In genomic region chr2:12060034-12060723, GRCm38 (mm10) we compare ENCODE assay signal across 9 mouse cellular contexts.
A peak's percentile ranks its signal among the peaks of the same experiment; 100 is the strongest.
DNase-seq lines count a peak whose midpoint lies in the region; ATAC-seq and TF ChIP-seq lines count a peak whose summit lies in the region.
"Had no signal": no experiment of that assay in that cellular context is flagged by ENCODE, and none has a peak within 500 bp of the region (broad histone marks: within the 10 kb centered on the region; RNA-seq: fewer than 3 reads in every experiment).

No protein-coding gene starts in this region.

- H3K36me3 ChIP-seq in heart, postnatal 0 days (replicated peaks; ENCODE audit: control insufficient read depth, insufficient read depth, low read length), result no peaks in the 10 kb centered on the region
- no peaks in the 10 kb centered on the region for H3K36me3 ChIP-seq in neural tube, embryonic 11.5 days (ENCODE audit: control insufficient read depth, insufficient read depth, low read length)

- peak; percentile 51; the same call in 1 of the 2 replicates for ATAC-seq in heart, postnatal 0 days (ENCODE audit: insufficient read depth, low read depth)
- no peak for ATAC-seq in neural tube, embryonic 11.5 days (ENCODE audit: insufficient read depth, low FRiP score, low TSS enrichment)
- ATAC-seq in activated CD4-positive, CD25-positive, alpha-beta regulatory T cell, adult 4 months, result no peak
- ATAC-seq: inflammation-experienced regulatory T-cells, adult 6 months had no signal

- no peaks in the 10 kb centered on the region for H3K9me3 ChIP-seq in heart, postnatal 0 days (replicated peaks; ENCODE audit: control insufficient read depth, low read length)
- no peaks in the 10 kb centered on the region for H3K9me3 ChIP-seq in neural tube, embryonic 11.5 days (ENCODE audit: control insufficient read depth, low read length)

- DNase-seq in heart, adult 18-20 months, result peak; percentile 9 to 27
- DNase-seq in heart, adult 8-10 months (ENCODE audit: low spot score), result no peak
- DNase-seq in heart, postnatal 0 days (ENCODE audit: low spot score), result peak; percentile 56
- DNase-seq in kidney, postnatal 25 days, result peak; percentile 16 to 65
- peak; percentile 53 for DNase-seq in neural tube, embryonic 11.5 days (ENCODE audit: low spot score)
- no peak for DNase-seq in right cerebral cortex, adult 18-20 months
- no peak for DNase-seq in thymus, postnatal 25 days

- TF ChIP-seq CTCF in heart, postnatal 0 days (IDR thresholded peaks at IDR 0.05; ENCODE audit: low read depth), result no peak

- no peak overlapping the region for H3K9ac ChIP-seq in heart, postnatal 0 days (replicated peaks; ENCODE audit: low read depth, low read length)
- H3K9ac ChIP-seq in neural tube, embryonic 11.5 days (ENCODE audit: low read length), result no peak overlapping the region

- WGBS in heart, postnatal 0 days, result 32% methylated on average over 5 of the region's 5 CpGs
- WGBS in neural tube, embryonic 11.5 days, result 47% methylated on average over 5 of the region's 5 CpGs

- H3K27ac ChIP-seq in heart, postnatal 0 days (ENCODE audit: low read depth), result no peak overlapping the region
- no peak overlapping the region for H3K27ac ChIP-seq in neural tube, embryonic 11.5 days (ENCODE audit: low read depth, low read length)

- H3K4me3 ChIP-seq in heart, postnatal 0 days (ENCODE audit: low read depth, low read length), result no peak overlapping the region
- no peak overlapping the region for H3K4me3 ChIP-seq in neural tube, embryonic 11.5 days (ENCODE audit: low read depth, low read length)

- no peak for TF ChIP-seq EP300 in heart, postnatal 0 days (IDR thresholded peaks at IDR 0.05; ENCODE audit: low read depth)

- H3K27me3 ChIP-seq in heart, postnatal 0 days (ENCODE audit: control insufficient read depth, insufficient read depth, low read length), result no peaks in the 10 kb centered on the region
- no peaks in the 10 kb centered on the region for H3K27me3 ChIP-seq in neural tube, embryonic 11.5 days (ENCODE audit: control insufficient read depth, insufficient read depth, low read length)

- H3K4me2 ChIP-seq in heart, postnatal 0 days (ENCODE audit: low read depth, low read length), result no peak overlapping the region
- no peak overlapping the region for H3K4me2 ChIP-seq in neural tube, embryonic 11.5 days (ENCODE audit: low read depth)

- H3K4me1 ChIP-seq in heart, postnatal 0 days (ENCODE audit: control insufficient read depth, insufficient read depth), result peaks cover 7% of the 10 kb centered on the region; the same call in 1 of the 2 replicates
- no peaks in the 10 kb centered on the region for H3K4me1 ChIP-seq in neural tube, embryonic 11.5 days (ENCODE audit: control insufficient read depth, insufficient read depth, low read length)

Comparison
In these comparisons a context has a peak if more than half of its experiments do, and no peak if none do; other contexts are left out.
1. DNase-seq: peak in heart, adult 18-20 months (2 of 2), heart, postnatal 0 days (single experiment), kidney, postnatal 25 days (2 of 2) and neural tube, embryonic 11.5 days (single experiment); none in heart, adult 8-10 months (single experiment), right cerebral cortex, adult 18-20 months (single experiment) and thymus, postnatal 25 days (single experiment).